Mouse (Mus musculus) ES-Bruce4 (cell line): Measurements from ENCODE around the gene Fam149b.

Source experiments
- CTCF ChIP-seq: IDR thresholded peaks from one replicate; pipeline ENCODE4 v1.8.1; 2011; ENCODE audit warnings: low read depth, low read length
- EP300 ChIP-seq: IDR thresholded peaks from 2 replicates; pipeline ENCODE4 v1.6.1; 2011; ENCODE audit warnings: low read depth, low read length; ENCODE audit not compliant: insufficient read depth
- POLR2A ChIP-seq: IDR thresholded peaks from one replicate; pipeline ENCODE4 v1.8.1; 2011; ENCODE audit warnings: low read length; ENCODE audit not compliant: insufficient read depth

GRCm38 (mm10) chr14:20378313-20379061 lies 30.5 kb downstream of the Fam149b start:
- TF ChIP-seq CTCF (peak; percentile 67), POLR2A (no peak), EP300 (no peak)
